Mouse (Mus musculus) heart, adult 2 months (tissue): ENCODE results near the gene Vps51. TPM values are rescaled to one million over a fixed set of nuclear protein-coding genes. Genes with fewer than 3 reads are reported as not detected.
A peak's percentile ranks its signal among the peaks of the same experiment; 100 is the strongest.

Source experiments
- DNase-seq, 2 experiments: peaks; one replicate each; pipeline ENCODE4 v3.0.0; 2021
- H3K27ac ChIP-seq: fragments of 200-600 bp; 2 replicates; pipeline ENCODE4 v1.8.1; 2022
- H3K27me3 ChIP-seq: fragments of 200-500 bp; 2 replicates; pipeline ENCODE4 v1.6.1; 2012; ENCODE audit warnings: mild to moderate bottlenecking, low read length, inconsistent platforms, mixed read lengths; ENCODE audit not compliant: control insufficient read depth, insufficient read depth
- H3K36me3 ChIP-seq: fragments of 200-500 bp; 2 replicates; pipeline ENCODE4 v1.6.1; 2012; ENCODE audit warnings: low read length, inconsistent platforms; ENCODE audit not compliant: control insufficient read depth, insufficient read depth
- H3K4me1 ChIP-seq: fragments of 200-500 bp; 2 replicates; pipeline ENCODE4 v1.6.1; 2011; ENCODE audit warnings: low read length; ENCODE audit not compliant: control insufficient read depth, insufficient read depth
- H3K4me3 ChIP-seq: fragments of 200-600 bp; 2 replicates; pipeline ENCODE4 v1.8.1; 2022
- H3K79me2 ChIP-seq: fragments of 200-500 bp; replicated peaks from 2 replicates; pipeline ENCODE4 v1.6.1; 2012; ENCODE audit warnings: mild to moderate bottlenecking, inconsistent platforms, low read length, moderate library complexity, mixed read lengths; ENCODE audit not compliant: control insufficient read depth, insufficient read depth
- H3K9ac ChIP-seq: fragments of 200-500 bp; 2 replicates; pipeline ENCODE4 v1.6.1; 2012; ENCODE audit warnings: low read depth, mild to moderate bottlenecking, control low read depth, inconsistent platforms, low read length, mixed read lengths
- CTCF ChIP-seq: fragments of 200-600 bp; IDR thresholded peaks from 2 replicates; pipeline ENCODE4 v1.8.1; 2022; ENCODE audit warnings: antibody characterized with exemption, mild to moderate bottlenecking, moderate library complexity
- EP300 ChIP-seq: fragments of 200-500 bp; IDR thresholded peaks from 2 replicates; pipeline ENCODE4 v1.6.1; 2011; ENCODE audit warnings: low read depth, low read length, control low read depth; ENCODE audit not compliant: insufficient read depth
- POLR2A ChIP-seq: fragments of 200-500 bp; IDR thresholded peaks from 2 replicates; pipeline ENCODE4 v1.6.1; 2011; ENCODE audit warnings: mild to moderate bottlenecking, low read depth, low read length, control low read depth; ENCODE audit not compliant: insufficient read depth
- whole genome bisulfite sequencing: fragments of 180-500 bp; shearing (Covaris S2); methylation state at CpG from one replicate; pipeline ENCODE4 v1.1.7; 2018; 5-methylcytosine and 5-hydroxymethylcytosine counted together
- intact Hi-C: fragments of 180-260 bp; cut with DNase I; formaldehyde crosslinking; loops from one replicate; pipeline ENCODE4 v1.15.1; 2025
- polyA plus RNA-seq: library from polyadenylated mRNA; depleted of rRNA; stranded (reverse); fragments of >200 nt; gene quantifications from 2 replicates; pipeline ENCODE4 v1.2.3, GENCODE M21; 2012
- total RNA-seq, 2 experiments: library from RNA; stranded (reverse); gene quantifications; 2 replicates each; pipeline ENCODE4 v1.2.3; 2021

Gene Vps51
- total and polyA plus RNA-seq, 3 experiments = 19.1 to 39.0 (median 22.0) TPM

DNA sequence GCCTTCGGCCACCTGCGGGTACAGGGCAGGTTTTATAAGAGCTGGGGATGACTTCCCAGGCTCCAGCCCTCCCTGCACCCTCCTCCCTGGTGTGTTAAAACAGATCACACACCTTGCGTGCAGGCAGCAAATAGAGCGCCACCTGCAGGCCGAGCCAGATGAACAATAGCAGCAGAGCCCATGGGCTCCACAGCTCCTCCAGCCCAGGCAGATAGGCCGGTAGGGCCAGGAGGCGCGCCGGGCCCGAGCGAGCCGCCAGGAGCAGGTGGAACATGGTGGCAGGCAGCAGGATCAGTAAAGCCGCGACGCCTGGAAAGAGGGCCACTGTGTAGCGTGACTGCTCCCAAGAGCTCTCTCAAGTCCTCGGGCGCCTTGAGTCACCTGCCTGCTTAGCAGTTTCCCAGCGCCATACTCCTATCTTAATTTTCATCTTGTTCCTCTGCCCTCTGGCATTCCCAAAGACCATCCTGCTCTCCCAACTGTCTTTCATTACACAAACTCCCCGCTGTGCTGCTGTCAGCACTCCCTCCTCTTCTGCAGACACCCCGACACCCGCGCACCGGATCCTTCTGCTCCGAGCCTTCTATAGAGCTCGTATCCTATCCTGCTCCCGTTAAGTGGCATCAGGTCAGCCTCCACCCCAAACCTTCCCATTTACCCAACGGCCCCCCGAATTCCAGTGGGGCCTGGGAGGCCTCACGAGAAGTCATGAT, 9.9 kb downstream of the Vps51 start:
- Histone ChIP-seq H3K79me2 (no peaks in the 10 kb centered on the region), H3K9ac (peak overlapping the region; percentile 67), H3K27ac (no peak overlapping the region; the same call in 1 of the 2 replicates), H3K4me1 (peaks cover 3% of the 10 kb centered on the region; the same call in 1 of the 2 replicates), H3K36me3 (no peaks in the 10 kb centered on the region), H3K4me3 (peak overlapping the region; percentile 49), H3K27me3 (no peaks in the 10 kb centered on the region)
- peak; percentile 77 to 78 for DNase-seq
- peak; percentile 91 for TF ChIP-seq CTCF
- no peak for TF ChIP-seq EP300
- TF ChIP-seq POLR2A = no peak; the same call in 1 of the 2 replicates
- intact Hi-C loops = no loop called here
- 2% methylated on average over 30 of the region's 30 CpGs for WGBS

DNA sequence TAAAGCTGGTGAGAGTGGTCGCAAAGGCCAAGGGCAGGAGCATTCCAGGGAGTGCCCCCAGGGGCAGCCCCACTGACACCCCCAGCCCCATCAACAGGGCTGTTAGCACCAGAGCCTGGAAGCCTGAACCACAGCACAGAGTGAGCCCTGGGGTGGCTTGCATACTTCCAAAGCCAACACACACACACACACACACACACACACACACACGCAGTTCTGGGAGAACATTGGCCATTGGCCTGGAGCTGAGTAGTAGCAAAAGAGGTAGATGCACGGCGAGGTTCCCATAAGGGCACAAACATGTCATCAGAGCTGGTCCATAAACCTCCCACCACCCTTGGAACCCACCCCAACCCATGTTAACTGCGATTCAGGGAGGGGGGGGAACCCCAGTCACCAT, 10.5 kb downstream of the Vps51 start:
- intact Hi-C loops = no loop called here
- no peak overlapping the region for H3K4me3 ChIP-seq
- DNase-seq = no peak
- no peaks in the 10 kb centered on the region for H3K36me3 ChIP-seq
- 25% methylated on average over 5 of the region's 5 CpGs for WGBS
- H3K9ac ChIP-seq = no peak overlapping the region
- no peak overlapping the region for H3K27ac ChIP-seq
- H3K79me2 ChIP-seq = no peaks in the 10 kb centered on the region
- no peaks in the 10 kb centered on the region for H3K27me3 ChIP-seq
- peaks cover 5% of the 10 kb centered on the region; the same call in 1 of the 2 replicates for H3K4me1 ChIP-seq
- TF ChIP-seq POLR2A = no peak
- no peak for TF ChIP-seq EP300
- no peak for TF ChIP-seq CTCF

- TF ChIP-seq EP300 (no peak), CTCF (no peak), POLR2A (no peak)
- H3K79me2 ChIP-seq = no peaks in the 10 kb centered on the region
- intact Hi-C loops = no loop called here
- H3K9ac ChIP-seq = no peak overlapping the region
- no peak overlapping the region for H3K4me3 ChIP-seq
- peaks cover 4% of the 10 kb centered on the region; the same call in 1 of the 2 replicates for H3K36me3 ChIP-seq
- H3K4me1 ChIP-seq = peaks cover 8% of the 10 kb centered on the region; the same call in 1 of the 2 replicates
- 91% methylated on average over 6 of the region's 6 CpGs for WGBS
- H3K27ac ChIP-seq = no peak overlapping the region
- H3K27me3 ChIP-seq = no peaks in the 10 kb centered on the region
- DNase-seq = peak in 1 of 2 experiments; percentile 12
These were observed 13.9 kb downstream of the Vps51 start for GRCm38 (mm10) chr19:6063081-6063480.

- Histone ChIP-seq H3K9ac (peak overlapping the region; percentile 78; the same call in 1 of the 2 replicates), H3K79me2 (no peaks in the 10 kb centered on the region), H3K27me3 (no peaks in the 10 kb centered on the region), H3K36me3 (peaks cover 4% of the 10 kb centered on the region; the same call in 1 of the 2 replicates), H3K27ac (no peak overlapping the region; the same call in 1 of the 2 replicates), H3K4me1 (peaks cover 8% of the 10 kb centered on the region; the same call in 1 of the 2 replicates), H3K4me3 (peak overlapping the region; percentile 83)
- 54% methylated on average over 5 of the region's 5 CpGs for WGBS
- intact Hi-C loops = no loop called here
- no peak for DNase-seq
- TF ChIP-seq EP300 (no peak), CTCF (no peak), POLR2A (no peak)
These were observed 14.6 kb downstream of the Vps51 start for GRCm38 (mm10) chr19:6062418-6062817.

DNA sequence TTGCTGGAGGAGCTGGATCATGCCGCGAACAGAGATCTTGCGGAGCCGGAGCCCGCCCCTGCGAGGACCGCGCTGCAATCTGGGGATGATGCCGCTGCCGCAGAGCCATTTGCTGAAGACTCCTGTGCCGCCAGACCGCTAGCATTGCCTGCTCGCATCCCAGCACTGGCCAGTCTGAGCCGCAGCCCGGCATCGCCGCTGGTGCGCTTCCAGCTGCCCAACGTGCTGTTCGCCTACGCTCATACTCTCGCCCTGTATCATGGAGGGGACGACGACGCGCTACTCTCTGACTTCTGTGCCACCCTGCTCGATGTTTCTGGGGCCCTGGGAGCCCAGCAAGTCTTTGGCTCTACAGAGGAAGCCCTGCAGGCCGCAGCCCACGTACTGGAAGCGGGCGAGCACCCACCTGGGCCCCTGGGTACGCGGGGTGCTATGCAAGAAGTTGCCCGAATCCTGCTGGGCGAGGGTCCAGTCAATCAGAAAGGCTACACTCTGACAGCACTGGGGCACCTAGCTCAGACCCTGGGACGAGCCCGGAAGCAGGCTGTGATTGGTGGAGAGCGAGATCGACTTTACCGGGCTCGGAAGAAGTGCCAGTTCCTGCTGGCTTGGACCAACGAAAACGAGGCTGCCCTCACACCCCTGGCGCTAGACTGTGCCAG, 15.3 kb downstream of the Vps51 start:
- TF ChIP-seq EP300 = no peak
- TF ChIP-seq CTCF = no peak
- no peak for TF ChIP-seq POLR2A
- H3K79me2 ChIP-seq = no peaks in the 10 kb centered on the region
- peaks cover 8% of the 10 kb centered on the region for H3K4me1 ChIP-seq
- WGBS = under 1% methylated on average over 44 of the region's 44 CpGs
- peak; percentile 42 to 54 for DNase-seq
- peaks cover 4% of the 10 kb centered on the region for H3K36me3 ChIP-seq
- peak overlapping the region; percentile 87 for H3K27ac ChIP-seq
- peak overlapping the region; percentile 83 for H3K4me3 ChIP-seq
- intact Hi-C loops = loop anchor here (1.0 kb wide), 1 partner anchor 16 kb away; the partner anchor contains the start of gene Vps51
- no peaks in the 10 kb centered on the region for H3K27me3 ChIP-seq
- H3K9ac ChIP-seq = peak overlapping the region; percentile 78
